Mouse (Mus musculus) lung, postnatal 10 days (tissue): ENCODE results near the gene Ap3d1.

Experiments
- DNase-seq: peaks from one replicate; pipeline ENCODE4 v3.0.0; 2021

Gene Ap3d1

DNA sequence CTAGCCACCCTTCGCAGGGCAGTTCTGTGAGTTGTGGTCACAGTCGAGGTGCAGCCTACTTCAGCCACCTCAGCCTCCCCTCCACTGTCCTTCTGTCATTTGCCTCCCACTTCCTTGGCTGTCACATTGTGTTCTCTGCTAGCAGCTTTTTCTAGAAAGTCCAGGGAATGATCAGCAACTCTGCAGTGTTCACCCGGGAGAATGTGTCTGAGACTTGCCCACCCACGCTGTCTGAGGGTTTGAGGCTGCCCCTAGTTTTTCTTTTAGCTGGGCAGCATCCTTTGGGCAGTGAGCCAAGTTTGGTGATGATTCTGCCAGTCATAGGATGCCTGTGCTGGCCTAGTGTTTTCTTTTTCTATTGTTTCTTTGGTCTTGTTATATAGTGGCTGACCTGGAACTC lies 14.9 kb upstream of the Ap3d1 start:
- DNase-seq: peak; percentile 41

- no peak for DNase-seq
These were observed 14.4 kb upstream of the Ap3d1 start for GRCm38 (mm10) chr10:80756509-80756908.

DNA sequence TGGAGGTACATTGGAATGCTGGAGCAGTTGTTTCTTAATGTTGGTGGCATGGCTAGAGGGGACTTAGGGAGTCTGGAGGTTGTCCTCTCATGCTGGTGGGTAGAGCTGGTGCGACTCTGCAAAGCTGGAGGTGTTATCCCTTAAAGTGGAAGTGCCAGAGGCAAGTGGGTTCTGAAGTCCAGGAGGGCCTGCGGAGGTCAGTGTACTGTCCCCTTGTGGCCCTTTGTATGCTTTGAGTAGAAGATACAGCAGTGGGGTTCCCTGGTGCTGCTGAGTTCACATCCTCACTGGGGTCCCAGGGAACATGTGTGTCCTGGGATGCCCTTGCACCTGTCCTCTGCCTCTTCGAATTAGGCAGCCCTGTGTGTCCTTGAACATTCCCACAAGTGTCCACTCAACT lies 14.0 kb upstream of the Ap3d1 start:
- DNase-seq: no peak

DNA sequence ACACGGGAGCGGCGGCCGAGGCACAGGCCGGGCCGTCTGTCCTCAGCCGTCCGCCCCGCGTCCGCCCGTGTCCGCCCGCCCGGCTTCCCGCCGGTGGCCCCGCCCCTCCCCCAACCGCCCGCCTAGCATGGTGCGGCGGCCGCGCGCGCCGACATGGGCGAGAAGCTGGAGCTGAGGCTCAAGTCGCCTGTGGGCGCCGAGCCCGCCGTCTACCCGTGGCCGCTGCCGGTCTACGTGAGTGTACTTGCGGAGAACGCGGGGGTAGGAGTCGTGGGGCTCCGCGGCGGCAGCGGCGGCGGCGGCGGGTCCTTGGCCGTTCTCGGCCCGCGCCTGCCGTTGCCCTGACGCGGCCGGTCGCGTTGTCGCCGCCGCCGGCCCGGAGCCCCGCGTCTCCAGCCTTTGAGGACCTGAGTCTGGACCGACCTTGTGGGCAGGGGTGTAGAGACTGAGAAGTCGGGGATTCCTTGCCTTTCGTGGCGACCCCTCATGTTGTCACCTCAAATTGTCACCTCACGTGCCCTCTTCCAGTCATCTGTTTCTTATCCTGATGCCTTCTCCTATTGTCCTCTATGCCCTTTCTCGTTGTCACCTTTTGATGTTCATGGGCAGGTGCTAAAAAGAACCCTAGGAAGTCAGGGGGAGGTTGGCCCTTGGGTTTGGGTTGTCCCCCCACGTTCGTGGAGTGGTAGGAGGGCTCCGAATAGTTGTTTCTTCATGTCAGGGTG lies 13.4 kb upstream of the Ap3d1 start:
- DNase-seq: no peak

DNA sequence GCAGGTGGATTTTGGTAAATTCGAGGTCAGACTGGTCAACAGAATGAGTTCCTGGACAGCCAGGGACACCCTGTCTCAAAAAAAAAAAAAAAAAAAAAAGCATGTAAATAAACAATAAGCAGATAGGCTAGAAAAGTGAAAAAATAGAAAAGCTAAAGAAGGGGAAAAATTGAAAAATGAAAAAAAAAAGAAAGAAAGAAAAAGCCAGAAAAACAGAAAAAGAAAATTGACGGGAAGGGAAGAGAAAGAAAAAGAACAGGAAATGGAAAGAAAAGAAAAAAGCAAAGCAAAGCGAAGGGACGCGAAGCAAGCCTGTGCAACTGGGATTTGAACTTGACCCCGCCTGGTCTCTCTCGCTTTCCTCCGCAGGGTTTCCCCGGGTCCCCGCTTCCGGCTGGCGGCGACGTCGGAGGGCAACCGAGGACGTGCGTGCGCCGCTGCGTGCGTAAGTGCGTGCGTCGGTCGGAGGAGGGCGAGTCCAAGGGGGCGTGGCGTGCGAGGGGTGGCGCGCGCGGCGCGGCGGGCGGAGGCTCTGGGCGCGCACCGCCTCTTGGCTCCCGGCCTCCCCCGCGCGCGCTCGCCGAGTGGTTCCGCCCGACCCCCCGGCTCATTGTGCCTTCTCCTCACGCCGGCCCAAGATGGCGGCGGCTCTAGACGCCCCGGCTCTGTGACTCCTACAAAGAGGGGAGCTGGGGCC lies 12.7 kb upstream of the Ap3d1 start, which contains the start of gene Dot1l:
TSS of gene Dot1l (plus strand) at position 613 of the 697 bp plus-strand sequence.
- DNase-seq: peak; percentile 99

DNA sequence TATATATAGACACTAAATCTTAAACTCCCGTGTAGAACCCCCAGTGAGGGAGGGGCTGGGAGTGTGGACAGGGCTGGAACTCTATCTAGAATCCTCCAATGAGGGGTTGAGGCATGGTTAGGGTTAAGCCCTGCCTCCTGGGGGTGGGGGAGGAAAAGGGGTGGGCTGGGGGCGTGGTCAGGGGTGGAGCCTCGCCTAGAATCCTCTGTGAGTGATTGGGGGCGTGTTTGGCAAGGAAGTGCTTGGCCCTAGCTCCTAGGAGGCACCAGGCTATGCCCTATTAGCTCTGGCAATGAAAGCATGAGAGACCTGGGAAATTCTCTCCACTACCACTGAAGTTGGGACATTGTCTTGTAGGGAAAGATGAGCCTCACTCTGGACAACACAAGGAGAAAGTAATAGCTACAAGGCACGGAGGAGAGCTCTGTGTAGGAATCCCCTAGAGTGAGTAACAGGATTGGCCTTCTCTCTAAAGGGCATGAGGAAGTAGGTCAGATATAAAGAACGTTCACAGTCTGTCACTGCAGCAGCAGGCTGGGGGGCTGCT lies 10.1 kb upstream of the Ap3d1 start:
- peak; percentile 92 for DNase-seq

DNA sequence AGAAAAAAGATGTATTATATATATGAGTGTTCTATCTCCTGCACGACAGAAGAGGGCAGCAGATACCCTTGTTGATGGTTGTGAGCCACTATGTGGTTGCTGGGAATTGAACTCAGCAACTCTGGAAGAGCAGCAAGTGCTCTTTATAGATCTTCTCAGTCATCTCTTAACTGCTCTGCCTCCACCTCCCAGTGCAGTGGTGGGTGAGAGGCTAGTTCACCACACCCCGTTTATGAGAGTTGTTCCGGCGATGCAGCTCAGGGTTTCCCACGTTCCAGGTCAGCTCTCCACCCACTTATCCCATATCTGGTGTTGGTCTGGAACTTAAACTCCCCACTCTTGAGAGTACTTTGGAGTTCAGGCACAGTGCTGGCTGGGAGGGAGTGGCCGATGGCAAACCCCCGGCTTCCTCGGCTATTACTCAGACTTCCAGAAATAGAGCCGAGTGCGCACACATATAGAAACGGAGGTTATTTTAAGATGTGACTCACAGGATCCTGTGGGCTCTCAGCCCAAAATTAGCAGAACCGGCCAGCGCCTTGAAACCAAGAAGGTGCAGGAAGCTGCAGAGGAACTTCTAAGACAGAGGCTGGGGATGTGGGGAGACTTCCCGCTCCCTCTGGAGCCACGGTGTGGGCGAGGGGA lies 9.2 kb upstream of the Ap3d1 start:
- peak; percentile 88 for DNase-seq

DNA sequence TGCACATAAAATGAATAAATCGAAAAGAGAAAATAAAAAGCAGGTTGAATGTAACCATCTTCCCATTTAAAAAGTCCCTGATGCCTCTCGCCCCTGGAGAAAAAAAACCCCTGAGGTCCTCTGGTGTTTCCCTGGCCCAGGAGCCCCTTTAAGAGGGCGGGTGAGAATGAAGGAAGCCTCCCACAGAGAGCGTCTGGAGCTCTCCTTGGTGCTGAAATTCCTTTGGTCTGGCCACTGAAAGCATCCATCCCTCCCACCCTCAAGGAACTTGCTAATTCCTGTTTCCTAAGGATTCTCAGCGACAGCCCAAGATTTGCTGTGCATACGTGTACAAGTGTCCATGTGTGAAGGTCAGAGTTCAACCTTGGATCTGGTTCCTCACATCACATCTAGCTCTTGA lies 6.5 kb upstream of the Ap3d1 start:
- peak; percentile 83 for DNase-seq

- peak; percentile 85 for DNase-seq
These were observed 5.3 kb upstream of the Ap3d1 start for GRCm38 (mm10) chr10:80747410-80747809.

DNA sequence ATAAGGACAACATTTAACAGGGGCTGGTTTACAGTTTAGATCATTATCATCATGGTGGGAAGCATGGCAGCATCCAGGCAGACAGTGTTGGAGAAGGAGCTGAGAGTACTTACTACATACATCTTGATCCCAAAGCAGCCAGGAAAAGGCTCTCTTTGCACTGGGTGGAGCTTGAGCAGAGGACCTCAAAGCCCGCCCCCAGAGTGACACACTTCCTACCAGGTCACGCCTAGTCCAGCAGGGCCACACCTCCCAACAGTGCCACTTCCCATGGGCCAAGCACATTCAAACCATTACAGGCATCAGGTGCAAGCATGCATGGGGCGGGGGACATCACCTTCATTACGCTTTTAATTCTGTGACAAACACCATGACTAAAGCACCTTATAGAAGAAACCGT lies 2.2 kb upstream of the Ap3d1 start:
- DNase-seq: peak; percentile 88

GRCm38 (mm10) chr10:80741634-80742179 lies 357 bp downstream of the Ap3d1 start:
- no peak for DNase-seq

DNA sequence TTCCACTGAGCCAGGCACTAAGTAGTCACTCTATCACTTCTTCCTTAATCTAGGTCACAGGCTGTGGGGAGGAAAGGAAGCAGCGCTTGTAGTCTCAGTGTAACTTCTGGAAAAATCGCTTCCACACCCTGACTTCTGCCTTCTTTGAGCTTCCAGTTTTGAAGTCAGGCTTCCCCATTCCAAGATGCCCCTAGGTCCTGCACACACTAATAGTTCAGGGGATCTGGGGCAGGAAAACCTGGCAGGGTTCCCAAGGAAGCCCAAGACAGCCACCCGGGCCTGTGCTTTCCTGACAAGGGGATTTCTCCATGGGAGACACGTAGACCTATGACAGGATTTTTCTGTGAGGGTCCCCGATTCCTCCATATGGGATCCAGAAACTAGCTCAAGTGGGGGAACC lies 918 bp downstream of the Ap3d1 start:
- peak; percentile 28 for DNase-seq

DNA sequence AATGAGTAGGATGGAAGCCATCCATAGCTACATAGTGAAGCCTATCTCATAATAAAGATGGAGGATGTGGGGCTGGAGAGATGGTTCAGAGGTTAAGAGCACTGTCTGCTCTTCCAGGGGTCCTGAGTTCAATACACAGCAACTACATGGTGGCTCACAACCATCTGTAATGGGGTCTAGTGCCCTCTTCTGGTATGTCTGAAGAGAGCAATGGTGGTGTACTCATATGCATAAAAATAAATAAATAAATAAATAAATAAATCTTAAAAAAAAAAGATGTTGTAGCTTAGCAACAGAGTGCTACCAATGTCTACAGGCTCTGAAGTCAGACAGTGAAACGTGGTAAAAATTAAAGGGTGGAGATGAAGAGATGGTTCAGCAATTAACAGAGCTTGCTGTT lies 3.4 kb downstream of the Ap3d1 start:
- DNase-seq: no peak

DNA sequence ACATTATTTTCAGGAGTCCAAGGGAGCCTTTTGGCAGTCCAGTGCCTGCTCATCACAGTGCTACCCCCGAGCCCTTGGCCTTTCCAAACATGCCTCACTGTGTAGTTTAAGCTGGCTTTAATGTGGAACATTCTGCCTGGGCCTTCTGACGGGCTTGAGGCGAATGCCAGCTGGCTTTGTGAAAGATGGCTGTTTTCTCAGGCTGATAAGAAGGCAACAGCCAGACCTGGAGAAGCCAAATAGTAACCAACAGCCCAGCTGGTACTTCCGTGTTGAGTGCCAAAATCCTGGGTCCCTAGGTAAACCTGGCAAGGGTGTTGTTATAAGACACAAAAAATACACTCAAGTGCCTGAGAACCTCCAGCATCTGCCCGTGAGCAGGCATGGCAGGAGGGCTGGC lies 5.3 kb downstream of the Ap3d1 start:
- DNase-seq: no peak

DNA sequence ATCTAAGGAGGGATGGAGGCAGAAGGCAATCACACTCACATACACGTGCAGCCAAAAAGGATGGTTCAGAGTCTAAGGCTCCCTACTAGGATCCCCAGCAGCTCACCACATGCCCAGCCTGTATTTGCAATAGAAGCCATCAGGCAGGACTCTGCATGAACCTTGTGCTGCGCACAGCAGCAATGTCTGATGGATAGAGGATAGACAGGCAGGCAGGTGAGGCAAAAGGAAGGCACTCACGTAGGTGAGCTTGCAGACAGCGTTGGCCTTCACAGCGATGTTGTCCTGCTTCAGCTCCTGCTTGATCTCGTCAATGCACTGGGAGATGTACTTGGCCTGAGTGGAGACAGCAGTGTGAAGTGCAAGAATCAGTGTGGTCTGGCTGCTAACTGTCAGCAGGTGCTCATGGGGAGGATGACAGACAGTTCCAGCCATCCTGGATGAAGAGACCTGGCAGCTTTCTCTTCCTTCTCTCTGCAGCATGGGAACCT lies 9.4 kb downstream of the Ap3d1 start:
- no peak for DNase-seq

DNA sequence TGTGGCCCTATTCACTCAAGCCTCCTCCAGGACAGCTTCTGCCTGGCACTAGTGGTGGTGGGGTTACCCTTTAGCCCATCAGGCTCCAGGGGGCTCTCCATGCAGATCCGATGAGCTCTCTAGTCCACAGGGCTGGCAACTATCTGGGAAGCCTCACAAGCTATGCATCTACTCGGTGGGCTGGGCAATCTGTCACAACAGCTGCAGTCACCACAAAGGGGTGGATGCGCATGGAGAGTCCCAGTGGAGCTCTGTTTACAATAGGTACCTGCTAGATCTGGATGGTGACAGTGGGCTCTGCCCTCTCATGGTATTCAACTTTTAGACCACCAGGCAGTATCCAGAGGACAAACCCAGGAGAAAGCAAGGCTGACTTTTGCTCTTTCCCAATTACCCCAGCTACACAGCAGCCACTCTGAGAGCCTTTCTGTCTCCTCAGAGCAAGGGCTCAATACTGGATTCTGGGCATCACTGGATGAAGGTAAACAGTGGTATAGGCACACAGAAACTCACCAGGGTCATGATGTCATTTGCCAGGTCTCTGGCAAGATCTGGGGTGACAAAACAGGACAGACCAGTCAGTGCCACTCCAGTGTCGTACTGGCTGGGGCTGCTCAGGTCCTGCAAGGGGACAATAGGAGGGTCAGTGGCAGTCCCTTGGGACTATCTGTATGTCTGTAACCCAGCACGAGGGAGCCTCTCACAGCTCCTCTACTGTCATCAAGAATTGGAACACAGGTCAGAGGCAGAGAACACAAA lies 14.5 kb downstream of the Ap3d1 start:
- DNase-seq: no peak

DNA sequence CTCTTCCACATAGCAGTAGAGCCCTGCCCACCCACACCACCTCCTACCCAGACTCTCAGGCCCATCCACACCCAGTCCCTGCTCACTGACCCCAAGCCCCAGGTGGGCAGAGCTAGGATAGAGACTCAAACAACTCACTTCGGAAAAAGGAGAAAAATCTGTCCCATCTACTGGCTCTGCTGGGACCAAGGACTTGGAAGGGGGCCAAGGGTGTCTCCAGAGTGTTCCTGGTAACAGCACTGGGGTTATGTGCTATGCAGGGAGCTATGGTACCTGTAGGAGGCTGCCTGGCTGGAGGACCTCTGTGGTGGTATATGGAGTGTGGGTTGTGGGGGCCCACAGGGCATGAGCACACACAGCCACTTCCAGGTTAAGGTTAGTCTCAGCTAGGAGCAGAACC lies 24.8 kb downstream of the Ap3d1 start:
- no peak for DNase-seq

- DNase-seq: no peak
These were observed 31.2 kb downstream of the Ap3d1 start for GRCm38 (mm10) chr10:80710834-80711233.

GRCm38 (mm10) chr10:80705479-80705878 lies 36.6 kb downstream of the Ap3d1 start:
- no peak for DNase-seq

DNA sequence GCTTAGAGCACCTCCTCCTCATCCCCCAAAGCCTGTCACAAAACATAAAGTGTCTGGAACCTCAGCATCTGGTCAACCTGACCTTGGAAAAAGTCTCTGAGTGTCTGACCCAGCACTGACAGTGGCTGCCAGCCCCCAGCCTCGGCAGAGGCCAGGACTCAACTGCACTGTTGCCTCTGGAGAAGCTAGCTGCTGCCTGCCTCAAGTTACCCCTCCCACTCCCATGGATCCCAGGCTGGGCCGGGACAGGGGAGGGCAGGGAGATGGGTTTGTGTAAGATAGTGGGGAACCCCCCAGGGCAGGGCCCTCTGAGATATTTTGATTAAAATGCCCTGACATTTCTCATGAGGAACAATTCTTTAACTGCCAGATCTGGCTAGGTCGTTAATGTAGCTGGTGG lies 37.0 kb downstream of the Ap3d1 start:
- no peak for DNase-seq

DNA sequence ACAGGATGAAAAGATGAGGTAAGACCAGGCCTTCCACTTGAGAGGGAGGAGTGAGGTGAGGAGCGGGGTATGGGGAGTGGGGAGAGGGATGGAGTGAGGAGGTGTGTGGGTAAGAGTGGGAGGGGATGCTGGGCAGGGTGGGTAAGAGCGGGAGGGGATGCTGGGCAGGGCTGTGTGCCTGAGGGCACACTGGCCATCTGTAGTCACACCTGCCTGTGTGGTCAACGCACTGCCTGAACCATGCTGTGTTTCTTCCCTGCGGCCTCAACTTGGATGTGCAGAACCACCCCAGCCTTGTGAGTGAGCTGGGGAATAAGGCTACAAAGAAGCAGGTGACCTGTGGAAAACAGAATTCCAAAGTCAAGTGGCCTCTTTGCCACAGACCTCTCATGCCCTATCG lies 37.6 kb downstream of the Ap3d1 start:
- DNase-seq: no peak

DNA sequence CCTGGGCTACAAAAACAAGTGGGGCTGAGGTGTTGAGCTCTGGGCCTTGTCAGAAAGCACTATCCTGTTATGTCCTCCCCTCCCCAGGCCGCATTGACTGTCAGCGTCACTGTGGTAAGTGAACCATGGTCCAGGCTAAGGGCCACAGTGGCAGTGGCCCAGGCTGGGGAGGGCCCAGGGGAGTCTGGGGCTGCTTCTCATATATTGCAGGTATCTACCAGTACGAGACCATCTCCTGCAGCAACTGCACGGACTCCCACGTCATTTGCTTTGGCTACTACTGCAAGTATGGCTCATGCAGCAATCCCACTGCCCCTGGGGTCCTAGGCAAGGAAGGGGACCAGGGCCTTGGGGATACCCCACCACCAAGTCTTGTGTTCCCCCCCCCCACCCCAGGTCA lies 38.4 kb downstream of the Ap3d1 start:
- no peak for DNase-seq
